Mouse (Mus musculus) MEL (cell line): ENCODE data around the gene Slc25a28. TPM values are rescaled to one million over a fixed set of nuclear protein-coding genes. Genes with fewer than 3 reads are reported as not detected.

Experiments used
- DNase-seq: peaks from one replicate; pipeline ENCODE4 v3.0.0; 2011; ENCODE audit warnings: low read depth, low spot score
- H3K27ac ChIP-seq: 2 replicates; pipeline ENCODE4 v1.5.1; 2012; ENCODE audit warnings: low read depth, mild to moderate bottlenecking, control low read depth, low read length, moderate library complexity; ENCODE audit not compliant: control insufficient read depth
- H3K27me3 ChIP-seq, 2 experiments: fragments of 150-350 bp in 1 of 2; sonication (generic) in 1 of 2; 2 replicates each; pipeline ENCODE4 v1.6.1; 2012; ENCODE audit warnings: low read length in 2 of 2, mild to moderate bottlenecking in 2 of 2, improper control_type of control experiment in 1 of 2, moderate library complexity in 1 of 2; ENCODE audit not compliant: insufficient read depth in 2 of 2, control insufficient read depth in 1 of 2
- H3K36me3 ChIP-seq, 2 experiments: 2 replicates each; pipeline ENCODE4 v1.6.1; 2012 to 2014; ENCODE audit warnings: low read length in 2 of 2, improper control_type of control experiment in 1 of 2, inconsistent platforms in 1 of 2, mild to moderate bottlenecking in 1 of 2; ENCODE audit not compliant: insufficient read depth in 2 of 2, control insufficient read depth in 1 of 2
- H3K4me1 ChIP-seq, 2 experiments: fragments of 150-350 bp in 1 of 2; sonication (generic) in 1 of 2; 2 replicates each; pipeline ENCODE4 v1.6.1; 2012; ENCODE audit warnings: low read length in 2 of 2, improper control_type of control experiment in 1 of 2, mild to moderate bottlenecking in 1 of 2; ENCODE audit not compliant: insufficient read depth in 2 of 2, control insufficient read depth in 1 of 2
- H3K4me3 ChIP-seq, 2 experiments: fragments of 150-350 bp in 1 of 2; sonication (generic) in 1 of 2; 2 replicates each; pipeline ENCODE4 v1.5.1; 2012; ENCODE audit warnings: low read depth in 2 of 2, low read length in 2 of 2, mild to moderate bottlenecking in 2 of 2, moderate library complexity in 2 of 2, control low read depth in 1 of 2, improper control_type of control experiment in 1 of 2; ENCODE audit not compliant: control insufficient read depth in 1 of 2, insufficient read depth in 1 of 2
- H3K79me2 ChIP-seq: 2 replicates; pipeline ENCODE4 v1.6.1; 2012; ENCODE audit warnings: mild to moderate bottlenecking, low read length, moderate library complexity; ENCODE audit not compliant: control insufficient read depth, poor library complexity, insufficient read depth
- H3K9ac ChIP-seq: 2 replicates; pipeline ENCODE4 v1.6.1; 2012; ENCODE audit warnings: low read depth, mild to moderate bottlenecking, control low read depth, low read length, moderate library complexity; ENCODE audit not compliant: control insufficient read depth, poor library complexity, severe bottlenecking
- H3K9me3 ChIP-seq: fragments of 150-350 bp; sonication (generic); replicated peaks from 2 replicates; pipeline ENCODE4 v1.6.1; 2012; ENCODE audit warnings: mild to moderate bottlenecking, low read length, improper control_type of control experiment, moderate library complexity; ENCODE audit not compliant: insufficient read depth
- BHLHE40 ChIP-seq: IDR thresholded peaks from 2 replicates; pipeline ENCODE4 v1.6.1; 2012; ENCODE audit warnings: low read depth, mild to moderate bottlenecking, inconsistent platforms, low read length, improper control_type of control experiment, borderline replicate concordance
- CHD1 ChIP-seq: IDR thresholded peaks from 2 replicates; pipeline ENCODE4 v1.6.1; 2012; ENCODE audit warnings: low read depth, mild to moderate bottlenecking, inconsistent platforms, low read length, improper control_type of control experiment
- CTCF ChIP-seq, 3 experiments: IDR thresholded peaks in 2 of 3; conservative IDR thresholded peaks in 1 of 3; 2 replicates each; pipeline ENCODE4 v1.5.1; 2011 to 2012; ENCODE audit warnings: low read length in 3 of 3, low read depth in 2 of 3, mild to moderate bottlenecking in 2 of 3, improper control_type of control experiment in 1 of 3, inconsistent platforms in 1 of 3, mixed read lengths in 1 of 3, moderate library complexity in 1 of 3; ENCODE audit not compliant: control insufficient read depth in 1 of 3, insufficient read depth in 1 of 3, poor library complexity in 1 of 3, severe bottlenecking in 1 of 3
- ELF1 ChIP-seq: IDR thresholded peaks from 2 replicates; pipeline ENCODE4 v1.6.1; 2014; ENCODE audit warnings: low read depth, mild to moderate bottlenecking, inconsistent platforms, low read length, improper control_type of control experiment, moderate library complexity
- ETS1 ChIP-seq: IDR thresholded peaks from 2 replicates; pipeline ENCODE4 v1.6.1; 2012; ENCODE audit warnings: low read depth, mild to moderate bottlenecking, inconsistent platforms, low read length, improper control_type of control experiment, moderate library complexity
- GABPA ChIP-seq: IDR thresholded peaks from 2 replicates; pipeline ENCODE4 v1.6.1; 2012; ENCODE audit warnings: low read depth, mild to moderate bottlenecking, inconsistent platforms, low read length, improper control_type of control experiment, moderate library complexity
- GATA1 ChIP-seq: IDR thresholded peaks from 2 replicates; pipeline ENCODE4 v1.6.1; 2011; ENCODE audit warnings: low read depth, low read length, improper control_type of control experiment
- JUND ChIP-seq: IDR thresholded peaks from 2 replicates; pipeline ENCODE4 v1.6.1; 2011; ENCODE audit warnings: low read depth, mild to moderate bottlenecking, improper control_type of control experiment, low read length
- KAT2A ChIP-seq: conservative IDR thresholded peaks from 2 replicates; pipeline ENCODE4 v1.6.1; 2012; ENCODE audit warnings: low read depth, low read length, improper control_type of control experiment, inconsistent platforms
- MAFK ChIP-seq: IDR thresholded peaks from 2 replicates; pipeline ENCODE4 v1.6.1; 2011; ENCODE audit warnings: low read depth, mild to moderate bottlenecking, low read length, improper control_type of control experiment, borderline replicate concordance
- MAZ ChIP-seq: IDR thresholded peaks from 2 replicates; pipeline ENCODE4 v1.6.1; 2012; ENCODE audit warnings: low read depth, mild to moderate bottlenecking, inconsistent platforms, low read length, improper control_type of control experiment
- POLR2AphosphoS2 ChIP-seq: IDR thresholded peaks from 2 replicates; pipeline ENCODE4 v1.6.1; 2011; ENCODE audit warnings: low read length, improper control_type of control experiment
- SIN3A ChIP-seq: IDR thresholded peaks from 2 replicates; pipeline ENCODE4 v1.6.1; 2012; ENCODE audit warnings: low read length, improper control_type of control experiment, inconsistent platforms
- TBP ChIP-seq: IDR thresholded peaks from 2 replicates; pipeline ENCODE4 v1.8.0; 2011; ENCODE audit warnings: low read depth, low read length, improper control_type of control experiment
- TCF12 ChIP-seq: IDR thresholded peaks from 2 replicates; pipeline ENCODE4 v1.6.1; 2014; ENCODE audit warnings: low read depth, mild to moderate bottlenecking, inconsistent platforms, low read length, improper control_type of control experiment, moderate library complexity
- UBTF ChIP-seq: IDR thresholded peaks from 2 replicates; pipeline ENCODE4 v1.6.1; 2012; ENCODE audit warnings: low read depth, mild to moderate bottlenecking, inconsistent platforms, low read length, improper control_type of control experiment, moderate library complexity, borderline replicate concordance; ENCODE audit not compliant: insufficient read depth
- polyA plus RNA-seq, 2 experiments: library from polyadenylated mRNA; stranded (reverse) in 1 of 2; unstranded in 1 of 2; fragments of >175 nt in 1 of 2; fragments of >200 nt in 1 of 2; gene quantifications; 2 replicates each; pipeline versions ENCODE4 v1.2.1 to v1.2.4; 2012; ENCODE audit warnings: low replicate concordance in 2 of 2, low read depth in 1 of 2; ENCODE audit not compliant: insufficient read length in 2 of 2, insufficient read depth in 1 of 2, missing spikeins in 1 of 2
- total RNA-seq: library from RNA; depleted of rRNA; stranded (reverse); fragments of 300-350 nt; gene quantifications from 2 replicates; pipeline ENCODE4 v1.2.3, GENCODE M21; 2012; rRNA removed

Gene Slc25a28
- total and polyA plus RNA-seq, 3 experiments = 58.2 to 110 TPM; not detected in 1

- Histone ChIP-seq H3K36me3 (no peaks in the 10 kb centered on the region), H3K4me1 (no peaks in the 10 kb centered on the region), H3K9ac (no peak overlapping the region), H3K27ac (no peak overlapping the region), H3K9me3 (no peaks in the 10 kb centered on the region), H3K79me2 (no peaks in the 10 kb centered on the region), H3K4me3 (no peak overlapping the region), H3K27me3 (peaks cover 0 to 3% of the 10 kb centered on the region in 2 experiments; a peak in 2 of 4 replicates)
- TF ChIP-seq CTCF (IDR thresholded peaks at IDR 0.05 in 2 of 3, conservative IDR thresholded peaks at IDR 0.05 in 1 of 3; ENCODE audit: control insufficient read depth in 1 of 3, insufficient read depth in 1 of 3, low read depth in 2 of 3, low read length in 3 of 3, poor library complexity in 1 of 3, severe bottlenecking in 1 of 3) (no peak), GATA1 (no peak), TBP (no peak), ELF1 (no peak), TCF12 (no peak), KAT2A (no peak), POLR2AphosphoS2 (no peak), UBTF (no peak), ETS1 (no peak), JUND (no peak), GABPA (no peak), CHD1 (no peak), BHLHE40 (no peak), SIN3A (no peak), MAZ (no peak), MAFK (no peak)
- no peak for DNase-seq
Observed at GRCm38 (mm10) chr19:43614341-43615073, 60.2 kb downstream of the Slc25a28 start.

Other genes with a start within 250 kb of the Slc25a28 start
- not detected in 2 replicates for gene Cnnm1, start 234.4 kb downstream of the Slc25a28 start, total RNA-seq
- under 1 TPM in 1 of 2 experiments, not detected in 1; 0.04 TPM for gene Cnnm1, start 234.4 kb downstream of the Slc25a28 start, polyA plus RNA-seq
- gene Got1, start 150.3 kb downstream of the Slc25a28 start, total RNA-seq = 60.4 and 69.7 TPM in 2 replicates
- 100 to 1,000 TPM; 106 to 213 TPM for gene Got1, start 150.3 kb downstream of the Slc25a28 start, polyA plus RNA-seq
- not detected in 2 replicates for gene Nkx2-3, start 62.6 kb downstream of the Slc25a28 start, total RNA-seq
- not detected for gene Nkx2-3, start 62.6 kb downstream of the Slc25a28 start, polyA plus RNA-seq
- gene Entpd7, start 14.8 kb upstream of the Slc25a28 start, total RNA-seq = 7.7 and 8.0 TPM in 2 replicates
- 1 to 10 TPM in 1 of 2 experiments, not detected in 1; 4.2 TPM for gene Entpd7, start 14.8 kb upstream of the Slc25a28 start, polyA plus RNA-seq
- 10.0 and 10.1 TPM in 2 replicates for gene Cutc, start 78.1 kb upstream of the Slc25a28 start, total RNA-seq
- 10 to 100 TPM in 1 of 2 experiments, not detected in 1; 18.8 TPM for gene Cutc, start 78.1 kb upstream of the Slc25a28 start, polyA plus RNA-seq
- 30.1 and 32.4 TPM in 2 replicates for gene Cox15, start 78.1 kb upstream of the Slc25a28 start, total RNA-seq
- gene Cox15, start 78.1 kb upstream of the Slc25a28 start, polyA plus RNA-seq = 10 to 100 TPM; 30.2 to 59.1 TPM
- gene Abcc2, start 107.3 kb upstream of the Slc25a28 start, total RNA-seq = not detected in 2 replicates
- gene Abcc2, start 107.3 kb upstream of the Slc25a28 start, polyA plus RNA-seq = under 1 TPM in 1 of 2 experiments, not detected in 1; 0.04 TPM